Mouse (Mus musculus) spleen, postnatal 36 days (tissue): ENCODE measurements around the gene Dhrs7b.
A peak's percentile ranks its signal among the peaks of the same experiment; 100 is the strongest.
"Not testable (repeated sequence)": the region's sequence is repeated elsewhere in the genome, so short reads cannot be mapped to it uniquely, and the experiment has no call there.

Experiments
- DNase-seq, 2 experiments: peaks; one replicate each; pipeline ENCODE4 v3.0.0; 2022; ENCODE audit warnings: low spot score in 2 of 2, mixed read lengths in 1 of 2

Dhrs7b gene

DNA sequence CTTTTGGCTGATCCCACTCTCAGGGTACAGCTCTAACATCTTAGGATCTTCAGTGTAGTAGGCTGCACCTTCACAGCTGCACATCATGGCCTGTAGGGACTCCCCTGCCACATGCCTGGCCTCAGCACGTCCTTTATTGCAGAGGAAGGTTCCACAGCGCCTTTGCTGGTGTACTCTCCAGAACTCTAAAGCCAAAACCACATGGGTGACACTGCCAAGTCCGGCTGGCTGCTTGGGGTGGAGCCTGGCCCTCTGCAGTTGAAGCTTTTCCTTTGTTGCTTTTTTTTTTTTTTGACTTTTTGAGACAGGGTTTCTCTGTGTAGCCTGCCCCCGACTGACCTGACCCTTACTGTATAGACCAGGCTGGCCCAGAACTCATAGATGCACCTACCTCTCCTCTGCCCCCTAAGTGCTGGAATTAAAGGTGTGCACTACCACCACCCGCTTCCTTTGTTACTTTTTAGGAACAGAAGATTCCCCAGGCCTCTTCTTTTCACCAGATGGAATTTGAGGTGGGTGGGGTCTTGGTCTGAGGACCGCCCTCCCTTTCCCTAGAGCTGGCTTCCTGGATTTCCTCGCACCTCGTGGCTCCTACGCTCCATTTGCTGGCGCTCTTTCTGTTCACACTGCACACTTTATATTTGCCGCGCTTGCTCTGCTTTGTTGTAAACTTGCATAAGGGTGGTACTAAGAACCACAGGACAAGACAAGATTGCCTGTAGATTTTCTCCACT lies 11.2 kb downstream of the Dhrs7b start:
- no peak for DNase-seq

DNA sequence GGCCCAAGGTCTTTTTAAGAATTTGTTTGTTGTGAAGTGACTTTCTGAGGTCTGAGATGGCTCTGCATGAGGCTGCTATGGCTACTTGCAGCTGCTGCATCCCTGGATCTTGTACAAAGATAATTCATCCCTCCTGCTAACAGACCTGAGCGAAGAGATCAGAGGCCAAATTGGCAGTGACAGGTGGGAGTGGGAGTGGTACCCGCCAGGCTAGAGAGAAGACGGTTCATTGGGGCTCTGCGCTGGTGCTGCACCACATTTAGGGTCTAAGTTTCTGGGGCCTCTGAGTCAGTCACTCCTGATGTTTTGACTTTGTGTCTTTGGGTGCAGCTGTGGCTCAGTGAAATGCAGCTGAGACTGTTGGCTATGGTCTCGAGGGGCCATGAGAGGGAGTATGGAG lies 13.0 kb downstream of the Dhrs7b start:
- no peak for DNase-seq

DNA sequence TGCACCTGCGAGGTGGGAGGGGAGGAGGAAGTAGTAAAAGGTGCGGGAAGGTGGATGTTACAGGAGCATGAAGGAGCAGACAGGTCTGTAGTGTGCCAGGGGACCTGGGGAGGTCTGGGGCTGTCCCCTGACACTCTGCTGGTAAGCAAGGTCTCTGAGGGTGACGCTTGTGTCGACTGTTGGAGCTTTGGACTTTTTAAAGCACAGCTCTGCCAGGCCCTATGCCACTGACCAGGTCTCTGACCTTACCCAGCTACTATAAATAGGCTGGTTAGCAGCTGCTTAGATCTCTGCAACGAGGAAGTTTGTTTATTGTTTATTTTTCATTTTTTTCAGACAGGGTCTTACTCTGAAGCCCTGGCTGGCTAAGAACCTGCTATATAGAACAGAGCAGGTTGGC lies 15.0 kb downstream of the Dhrs7b start:
- no peak for DNase-seq

DNA sequence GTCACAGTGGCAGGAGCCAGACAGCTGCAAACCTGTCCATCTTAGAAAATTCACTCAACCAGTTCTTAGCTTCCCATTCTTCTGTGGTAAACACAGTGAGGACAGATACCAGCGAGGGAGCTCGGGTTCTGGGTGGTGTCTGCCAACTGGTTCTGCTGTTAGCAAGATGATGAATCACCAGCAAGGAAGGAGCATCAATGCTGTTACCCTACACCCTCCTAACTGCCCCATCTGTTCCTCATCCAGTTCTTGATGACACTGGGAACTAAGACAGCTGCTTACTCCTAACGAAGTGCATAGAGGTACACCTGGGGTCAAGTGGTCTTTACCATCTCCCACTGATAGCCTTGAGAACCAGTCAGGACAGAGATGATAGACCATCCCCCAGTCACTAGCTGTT lies 26.2 kb downstream of the Dhrs7b start:
- no peak for DNase-seq

DNA sequence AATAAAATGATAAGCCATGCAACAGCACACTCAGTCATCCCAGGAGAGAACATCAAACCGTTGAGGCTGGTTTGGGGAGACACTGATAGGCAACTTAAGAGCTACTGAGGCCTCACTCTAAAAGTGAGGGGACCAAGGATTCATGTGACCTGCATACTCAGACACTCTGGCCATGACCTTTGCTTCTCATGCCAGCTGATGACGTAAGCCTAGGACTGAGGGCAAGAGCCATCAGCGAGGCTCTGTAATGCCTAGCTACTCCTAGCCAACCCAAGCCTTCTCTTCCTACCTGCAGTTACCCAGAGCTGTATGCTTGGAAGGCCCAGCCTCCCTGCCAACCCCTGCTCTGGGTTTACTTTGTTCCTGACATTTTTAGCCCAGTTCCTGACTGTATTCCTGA lies 31.6 kb downstream of the Dhrs7b start:
- DNase-seq = no peak

DNA sequence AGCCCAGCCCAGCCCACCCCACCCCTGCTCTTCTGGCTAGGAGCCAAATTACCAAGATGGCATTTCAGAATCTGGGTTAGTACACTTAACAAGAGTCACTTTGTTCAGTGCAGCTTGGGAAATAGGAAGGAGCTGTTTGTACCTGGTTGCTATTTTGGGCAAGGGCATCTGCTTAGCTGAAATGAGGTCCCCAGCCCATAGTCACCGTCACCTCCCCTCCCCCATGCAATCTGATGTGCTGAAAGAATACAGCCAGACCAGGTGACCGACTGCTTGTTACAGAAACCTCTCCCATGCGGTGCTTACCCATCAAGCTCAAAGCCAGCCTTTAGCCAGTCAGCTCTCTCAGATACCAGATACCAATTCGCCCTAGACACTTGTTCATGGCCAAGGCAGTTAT lies 32.8 kb downstream of the Dhrs7b start:
- no peak for DNase-seq

DNA sequence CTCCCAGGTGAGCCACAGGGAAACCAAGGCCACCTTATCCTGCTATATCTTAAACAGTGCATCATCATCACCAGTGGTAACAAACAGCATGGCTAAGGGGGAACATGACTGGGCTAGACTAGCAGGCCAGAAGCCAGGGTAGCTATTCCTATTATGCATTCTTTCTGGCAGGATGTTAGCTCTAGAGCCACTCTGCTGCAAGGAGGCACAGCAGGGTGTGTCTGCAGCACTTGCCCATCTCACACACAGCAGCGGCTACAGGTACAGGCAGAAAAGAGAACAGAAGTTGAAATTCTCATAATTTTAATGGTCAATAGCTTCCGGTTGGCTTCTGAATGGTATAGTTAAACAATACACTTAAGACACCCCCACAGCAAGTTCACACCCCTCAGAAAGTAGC lies 33.7 kb downstream of the Dhrs7b start:
- no peak for DNase-seq

DNA sequence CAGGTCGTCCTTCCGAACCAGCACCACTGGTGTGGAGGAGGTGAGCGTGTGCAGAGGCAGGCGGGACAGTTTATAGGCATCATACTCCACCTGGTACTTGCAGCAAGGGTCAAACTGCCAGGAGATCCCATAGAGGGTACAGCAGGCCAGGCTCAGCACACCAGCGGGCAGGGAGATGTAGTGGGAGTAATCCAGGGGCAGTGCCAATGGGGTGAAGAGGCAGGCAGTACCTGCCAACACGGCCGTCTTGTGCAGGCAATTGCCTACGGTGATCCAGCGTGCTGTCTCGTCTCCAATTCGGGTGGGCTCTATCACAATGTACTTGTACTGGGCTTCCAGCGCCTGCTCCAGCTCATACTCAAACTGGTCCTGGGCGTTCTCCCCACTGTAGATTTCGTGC lies 34.5 kb downstream of the Dhrs7b start:
- no peak for DNase-seq

DNA sequence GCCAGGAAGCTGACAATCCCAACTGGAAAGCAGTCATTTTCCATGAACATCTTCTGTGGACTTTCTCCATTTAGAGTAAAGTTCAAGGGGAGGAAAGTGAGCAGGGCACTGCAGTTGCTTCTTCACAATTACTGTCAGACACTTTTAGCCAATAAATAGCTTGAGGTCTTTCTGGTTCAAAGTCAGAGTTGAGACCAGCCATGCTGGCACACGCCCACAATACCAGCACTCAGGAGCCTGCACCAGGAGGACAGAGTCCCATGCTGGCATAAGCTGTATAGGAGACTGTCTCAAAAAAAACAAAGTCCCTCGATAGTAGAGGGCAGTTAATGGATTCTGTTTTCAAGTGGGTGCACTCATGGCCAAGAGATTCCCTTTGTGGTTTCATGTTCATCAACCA lies 35.6 kb downstream of the Dhrs7b start:
- no peak for DNase-seq

DNA sequence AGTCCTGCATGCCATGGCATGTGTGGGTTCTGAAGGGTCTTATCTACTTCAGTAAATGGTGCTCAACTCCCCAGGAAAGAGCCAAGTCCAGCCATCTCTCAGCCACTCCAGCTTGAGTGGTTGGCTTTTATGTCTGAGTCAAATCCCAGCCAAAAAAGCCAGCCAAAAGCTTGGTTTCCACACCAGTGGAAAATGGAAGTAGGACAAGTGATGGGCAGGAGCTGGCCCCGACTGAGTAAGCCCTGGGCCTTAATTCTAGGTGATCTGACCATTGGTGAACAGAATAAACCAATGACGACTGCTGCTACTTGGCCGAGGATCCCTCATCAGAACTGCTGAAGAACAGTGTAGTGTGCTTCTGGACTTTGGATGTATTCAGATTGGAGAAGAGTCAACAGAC lies 37.0 kb downstream of the Dhrs7b start:
- DNase-seq = no peak

DNA sequence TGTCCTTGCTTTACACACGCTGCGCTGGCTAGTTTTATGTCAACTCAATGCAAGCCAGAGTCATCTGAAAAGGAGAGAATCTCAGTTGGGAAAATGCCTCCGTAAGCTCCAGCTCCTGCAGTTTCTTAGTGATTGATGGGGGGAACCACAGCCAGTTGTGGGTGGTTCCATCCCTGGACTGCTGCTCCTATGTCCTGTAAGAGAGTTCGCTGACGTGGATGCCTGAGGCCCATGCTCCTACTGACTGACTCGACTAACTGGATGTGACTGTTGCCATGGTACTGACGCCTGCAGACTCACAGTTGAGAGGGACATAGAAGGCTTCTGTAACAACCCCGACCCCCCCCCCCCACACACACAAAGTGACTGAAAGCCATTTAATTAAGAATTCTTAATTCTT lies 37.5 kb downstream of the Dhrs7b start:
- no peak for DNase-seq

DNA sequence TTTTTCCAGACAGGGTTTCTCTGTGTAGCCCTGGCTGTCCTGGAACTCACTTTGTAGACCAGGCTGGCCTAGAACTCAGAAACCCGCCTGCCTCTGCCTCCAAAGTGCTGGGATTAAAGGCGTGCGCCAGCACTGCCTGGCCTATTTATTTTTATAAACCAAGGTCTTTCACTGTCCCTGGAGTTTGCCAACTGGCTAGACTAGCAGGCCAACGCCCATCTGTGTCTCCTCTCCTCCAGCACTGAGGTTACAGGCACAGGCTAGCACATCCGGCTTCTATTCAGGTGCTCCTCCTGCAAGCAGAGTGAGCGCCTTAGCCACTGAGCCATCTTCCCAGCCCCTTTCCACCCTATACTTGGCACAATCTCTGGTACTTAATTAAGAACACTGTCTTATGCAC lies 39.0 kb downstream of the Dhrs7b start:
- not testable (repeated sequence) for DNase-seq

DNA sequence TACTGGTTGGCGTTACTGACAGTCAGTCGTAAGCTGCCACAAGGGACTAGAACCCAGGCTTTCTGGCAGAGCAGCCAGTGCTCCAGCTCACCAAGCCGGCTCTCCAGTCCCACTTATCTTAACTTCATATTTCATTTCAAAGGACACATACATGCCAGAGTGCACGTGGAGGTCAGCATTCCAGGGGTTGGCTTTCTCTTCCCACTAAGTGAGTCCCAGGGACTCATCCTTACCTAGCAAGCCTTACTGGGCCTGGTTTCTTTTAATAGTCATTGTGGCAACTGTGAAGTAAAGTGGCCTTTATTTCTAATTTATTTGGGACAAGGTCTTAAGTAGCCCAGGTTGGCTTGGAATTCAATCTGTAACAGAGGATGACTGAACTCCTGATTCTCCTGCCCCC lies 41.0 kb downstream of the Dhrs7b start:
- no peak for DNase-seq

DNA sequence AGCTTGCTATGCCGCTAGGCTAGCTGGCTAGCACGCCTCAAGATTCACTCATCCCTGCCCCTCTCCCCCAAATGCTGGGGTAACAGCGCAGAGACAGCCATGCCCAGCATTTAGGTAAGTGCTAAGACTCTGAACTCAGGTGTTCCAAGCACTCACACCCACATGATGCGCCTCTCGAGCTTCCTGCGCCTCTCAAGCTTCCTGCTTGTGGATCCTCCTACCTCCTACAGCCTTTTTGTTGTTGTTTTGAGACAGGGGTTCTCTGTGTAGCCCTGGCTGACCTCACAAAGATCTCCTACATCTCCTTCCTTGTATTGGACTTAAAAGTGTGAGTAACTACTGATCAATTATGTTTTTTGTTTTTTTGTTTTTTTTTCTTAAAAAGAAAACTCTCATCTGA lies 42.7 kb downstream of the Dhrs7b start:
- no peak for DNase-seq

DNA sequence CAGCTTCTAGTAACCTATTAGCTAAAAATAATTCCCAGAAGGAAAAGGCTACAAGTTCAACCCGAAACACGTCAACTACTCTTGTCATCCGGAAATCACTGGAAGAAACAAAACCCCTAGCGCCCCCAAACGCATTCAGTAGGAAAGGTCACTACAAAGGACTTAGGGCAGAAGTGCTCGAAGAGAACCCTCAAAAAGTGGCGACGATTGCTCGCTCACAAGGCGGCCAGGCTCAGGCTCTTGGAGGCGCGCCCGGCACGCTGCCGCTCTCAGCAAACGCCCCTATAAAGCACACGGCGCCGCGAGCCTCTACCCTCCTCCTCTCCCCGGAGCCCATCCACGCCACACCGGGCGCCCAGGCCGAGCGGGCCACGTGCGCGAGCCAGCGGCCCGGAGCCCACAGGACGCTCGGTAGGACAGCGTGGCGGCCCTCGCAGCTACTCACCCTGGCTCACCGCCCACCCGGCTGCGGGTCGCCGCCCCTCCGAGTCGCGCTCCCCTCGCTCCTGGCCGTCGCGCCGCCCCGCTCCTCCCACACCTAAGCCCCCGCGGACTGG lies 47.7 kb downstream of the Dhrs7b start:
- peak; percentile 29 to 60 for DNase-seq

DNA sequence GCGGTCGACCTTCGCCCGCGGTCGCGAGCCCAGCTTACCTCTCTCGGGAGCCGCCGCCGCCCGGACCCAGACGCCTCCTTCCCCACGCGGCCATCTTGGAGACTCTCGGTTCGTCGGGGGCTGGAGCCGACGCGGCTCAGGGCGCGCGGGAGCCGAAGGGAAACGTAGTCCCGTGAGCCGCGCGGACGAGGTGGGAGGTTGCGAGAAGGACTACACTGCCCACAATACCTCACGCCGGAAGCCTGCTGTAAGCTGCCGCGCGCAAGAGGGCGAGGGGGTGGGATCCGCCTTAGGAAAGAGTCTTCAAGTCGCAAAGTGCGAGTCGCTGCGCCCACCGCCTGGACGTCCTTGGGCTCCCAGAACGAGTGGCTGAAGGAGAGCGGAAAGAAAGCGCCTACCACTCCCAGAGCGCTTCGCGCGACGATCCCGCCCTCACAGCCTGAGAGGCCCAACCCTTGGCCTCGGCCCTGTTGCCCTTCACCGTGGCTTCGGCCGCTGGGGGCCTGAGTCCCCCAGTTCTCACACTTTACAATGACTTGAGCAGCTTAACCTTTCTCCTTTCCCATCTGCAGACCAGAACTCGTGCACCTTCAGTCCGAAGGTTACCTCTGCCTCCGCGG lies 48.4 kb downstream of the Dhrs7b start, which contains the start of gene Tmem11:
TSS of gene Tmem11 (minus strand) at position 598 of the 620 bp plus-strand sequence.
- DNase-seq = peak; percentile 95 to 96

DNA sequence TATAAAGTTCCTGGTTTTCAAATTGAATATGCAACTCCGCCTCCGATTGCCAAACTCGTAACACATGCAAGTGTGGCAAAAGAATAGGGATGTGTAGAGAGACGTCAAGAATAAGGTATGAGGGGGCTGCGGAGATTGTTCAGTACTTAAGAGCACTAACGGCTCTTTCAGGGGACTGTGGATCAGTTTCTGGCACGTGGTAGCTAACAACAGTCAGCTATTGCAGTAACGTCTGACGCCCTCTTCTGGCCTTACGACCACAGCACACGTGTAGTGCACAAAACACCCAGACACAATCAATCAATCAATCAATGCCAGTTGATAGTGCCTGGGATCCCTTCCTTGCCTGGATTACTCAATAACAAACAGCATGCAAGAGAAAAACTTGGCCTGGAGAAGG lies 49.0 kb downstream of the Dhrs7b start:
- DNase-seq = peak; percentile 34 to 50

DNA sequence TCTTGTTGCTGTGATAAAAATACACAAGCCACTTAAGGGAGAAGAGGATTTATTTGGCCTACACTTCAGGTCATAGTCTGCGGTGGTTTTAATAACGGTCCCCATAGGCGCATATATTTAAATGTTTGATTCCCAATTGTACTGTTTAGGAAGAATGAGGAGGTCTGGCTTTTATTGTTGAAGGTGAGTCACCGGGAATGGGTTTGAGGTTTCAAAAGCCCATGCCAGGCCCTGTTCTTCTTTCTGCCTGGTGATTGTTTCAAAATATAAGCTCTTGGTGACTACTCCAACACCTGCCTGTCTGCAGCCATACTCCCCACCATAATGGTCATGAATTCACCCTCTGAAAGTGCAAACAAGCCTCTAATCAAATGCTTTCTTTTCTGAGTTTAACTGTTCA lies 50.1 kb downstream of the Dhrs7b start:
- DNase-seq = no peak

DNA sequence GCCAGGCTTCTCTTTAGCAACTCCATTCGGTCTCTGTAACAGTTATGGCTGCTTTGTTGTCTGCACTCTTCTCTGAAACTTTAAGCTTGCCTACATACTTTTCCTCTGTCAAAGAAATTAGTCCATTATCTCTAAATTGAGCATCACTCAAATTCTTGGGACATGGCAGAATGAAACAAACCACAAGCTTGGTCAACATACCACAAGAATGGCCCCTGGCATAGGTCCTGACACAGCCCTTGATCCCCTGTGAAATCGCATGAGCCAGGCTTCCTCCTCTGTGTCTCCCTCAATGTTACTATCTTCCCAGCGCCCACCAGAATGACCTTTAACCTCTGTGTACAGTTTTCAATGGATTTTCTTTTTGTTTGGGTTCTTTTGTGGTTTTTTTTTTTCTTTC lies 52.0 kb downstream of the Dhrs7b start:
- DNase-seq = no peak

DNA sequence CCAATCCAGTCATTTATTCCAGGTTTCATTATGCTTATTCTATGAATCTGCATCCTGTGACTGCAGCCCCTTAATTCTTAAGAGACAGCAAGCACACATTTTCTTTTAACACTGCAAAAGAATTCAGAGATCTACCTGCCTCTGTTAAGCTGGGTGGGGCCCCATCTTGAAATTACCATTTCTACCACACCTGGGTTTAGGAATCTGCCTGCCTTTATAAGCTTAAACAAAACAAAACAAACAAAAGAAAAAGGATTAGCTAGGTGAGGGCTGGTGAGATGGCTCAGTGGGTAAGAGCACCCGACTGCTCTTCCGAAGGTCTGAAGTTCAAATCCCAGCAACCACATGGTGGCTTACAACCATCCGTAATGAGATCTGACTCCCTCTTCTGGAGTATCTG lies 56.6 kb downstream of the Dhrs7b start:
- not testable (repeated sequence) for DNase-seq

DNA sequence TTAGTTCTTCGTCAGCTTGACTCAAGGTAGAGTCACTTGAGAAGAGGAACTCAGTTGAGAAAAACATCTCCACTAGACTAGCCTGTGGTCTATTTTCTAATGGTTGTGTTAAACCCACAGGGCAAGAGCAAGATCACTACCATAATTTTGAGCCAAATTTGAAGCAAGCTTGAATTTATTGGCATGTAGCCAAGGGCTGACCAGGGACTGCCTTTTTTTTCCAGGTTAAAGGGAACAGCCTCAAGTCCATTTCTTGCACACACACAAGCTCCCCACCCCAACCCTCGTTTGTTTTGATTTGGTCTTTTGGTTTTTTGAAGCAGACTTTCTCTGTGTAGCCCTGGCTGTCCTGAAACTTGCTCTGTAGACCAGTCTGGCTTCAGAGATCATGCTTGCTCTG lies 59.4 kb downstream of the Dhrs7b start:
- no peak for DNase-seq

DNA sequence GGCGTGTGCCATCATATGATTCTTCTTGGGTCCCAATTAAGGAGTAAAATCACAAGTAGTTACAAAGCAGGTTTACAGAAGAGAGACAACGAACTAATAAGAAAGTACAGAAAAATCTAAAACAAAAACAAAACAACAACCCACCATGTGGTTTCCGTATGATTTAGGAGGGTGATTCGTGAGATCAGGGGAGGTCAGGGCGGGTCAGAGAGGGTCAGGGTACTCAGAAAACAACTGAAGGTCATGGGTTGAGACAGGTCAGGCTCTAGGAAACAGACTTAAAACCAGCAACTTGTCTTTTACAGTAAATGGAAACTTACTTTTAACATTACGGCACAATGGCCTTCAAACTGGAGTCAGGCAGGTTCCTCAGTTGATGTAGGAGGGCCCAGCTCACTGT lies 59.9 kb downstream of the Dhrs7b start:
- no peak for DNase-seq

DNA sequence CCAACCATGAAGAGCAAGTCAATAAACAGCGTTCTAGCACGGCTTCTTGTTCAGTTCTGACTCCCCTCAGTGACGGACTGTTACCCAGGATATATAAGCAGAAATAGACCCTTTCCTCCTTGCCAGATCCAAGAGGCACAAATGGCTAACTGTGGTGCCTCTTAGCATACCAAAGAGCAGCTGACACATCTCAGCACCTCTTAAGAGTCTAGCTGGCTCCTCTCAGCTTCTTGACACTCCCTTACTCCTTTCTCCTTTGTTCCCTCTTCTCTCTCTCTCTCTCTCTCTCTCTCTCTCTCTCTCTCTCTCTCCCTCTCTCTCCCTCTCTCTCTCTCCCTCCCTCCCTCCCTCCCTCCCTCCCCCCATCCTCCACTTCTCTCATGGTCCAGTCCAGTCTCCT lies 60.3 kb downstream of the Dhrs7b start:
- no peak for DNase-seq
